Mouse (Mus musculus) cortical plate, adult 2 months (tissue): ENCODE data around the gene Dupd1. TPM values are rescaled to one million over a fixed set of nuclear protein-coding genes. Genes with fewer than 3 reads are reported as not detected.

Source experiments
- H3K27ac ChIP-seq: fragments of 200-500 bp; 2 replicates; pipeline ENCODE4 v1.5.1; 2012; ENCODE audit warnings: low read length, control low read depth, inconsistent platforms; ENCODE audit not compliant: insufficient read depth
- H3K4me1 ChIP-seq: fragments of 200-500 bp; 2 replicates; pipeline ENCODE4 v1.6.1; 2011; ENCODE audit warnings: low read length; ENCODE audit not compliant: control insufficient read depth, insufficient read depth
- H3K4me3 ChIP-seq: fragments of 200-500 bp; 2 replicates; pipeline ENCODE4 v1.5.1; 2011; ENCODE audit warnings: mild to moderate bottlenecking, low read length, control low read depth; ENCODE audit not compliant: insufficient read depth
- CTCF ChIP-seq: fragments of 200-500 bp; IDR thresholded peaks from 2 replicates; pipeline ENCODE4 v1.5.1; 2011; ENCODE audit warnings: mild to moderate bottlenecking, control low read depth, low read length; ENCODE audit not compliant: insufficient read depth; ENCODE audit errors: extremely low read depth
- POLR2A ChIP-seq: fragments of 200-500 bp; IDR thresholded peaks from 2 replicates; pipeline ENCODE4 v1.6.1; 2011; ENCODE audit warnings: mild to moderate bottlenecking, low read length, control low read depth; ENCODE audit not compliant: insufficient read depth; ENCODE audit errors: extremely low read depth
- polyA plus RNA-seq: library from polyadenylated mRNA; depleted of rRNA; stranded (reverse); fragments of >200 nt; gene quantifications from 2 replicates; pipeline ENCODE4 v1.2.3, GENCODE M21; 2012; rRNA removed

The Dupd1 gene
- 0.08 and 0.17 TPM in 2 replicates for polyA plus RNA-seq

DNA sequence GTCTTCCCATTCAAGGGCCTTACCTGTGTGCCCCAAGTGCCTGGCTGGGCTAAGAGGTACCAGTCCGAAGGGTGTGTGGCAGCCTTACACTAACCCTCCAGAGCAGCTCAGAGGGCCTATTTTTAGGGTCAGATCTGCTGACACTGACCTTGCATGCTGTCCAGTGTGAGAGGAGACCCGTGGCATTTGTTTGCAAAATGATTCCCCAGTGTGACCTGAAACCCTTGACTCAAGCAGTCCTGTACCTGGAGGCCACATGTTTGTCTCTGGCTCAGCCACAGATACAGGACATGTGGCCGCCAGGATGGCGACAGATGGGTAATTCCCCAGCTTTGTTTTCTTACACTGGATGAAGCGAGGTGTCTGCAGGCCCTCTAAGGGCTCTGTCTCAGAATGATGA lies at the start of gene Dupd1:
Dupd1 (minus strand) TSS at position 91 of the 400 bp plus-strand sequence.
- no peak for TF ChIP-seq CTCF
- no peak for TF ChIP-seq POLR2A
- H3K4me1 ChIP-seq = 0 out of 2 replicates have a peak, but pooled peaks cover 2% of the 10 kb centered on the region
- no peak within 1 kb of the TSS for H3K27ac ChIP-seq
- H3K4me3 ChIP-seq = no peak within 1 kb of the TSS

DNA sequence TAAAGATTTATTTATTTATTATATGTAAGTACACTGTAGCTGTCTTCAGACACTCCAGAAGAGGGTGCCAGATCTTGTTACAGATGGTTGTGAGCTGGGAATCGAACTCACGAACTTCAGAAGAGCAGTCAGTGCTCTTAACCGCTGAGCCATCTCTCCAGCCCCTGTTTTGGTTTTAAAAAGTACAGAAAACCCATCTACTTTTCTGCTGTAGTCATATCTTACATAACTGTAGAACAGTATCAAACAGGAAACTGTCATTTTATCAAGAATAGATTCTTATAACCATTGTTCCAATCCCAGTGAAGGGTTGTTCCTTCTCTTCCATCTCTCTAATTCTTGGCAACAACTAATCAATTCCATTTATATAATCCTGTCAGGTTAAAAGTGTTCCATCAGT lies 49.4 kb upstream of the Dupd1 start:
- TF ChIP-seq CTCF (no peak), POLR2A (no peak)
- H3K27ac ChIP-seq = no peak overlapping the region
- H3K4me1 ChIP-seq = peaks cover 10% of the 10 kb centered on the region
- no peak overlapping the region for H3K4me3 ChIP-seq

DNA sequence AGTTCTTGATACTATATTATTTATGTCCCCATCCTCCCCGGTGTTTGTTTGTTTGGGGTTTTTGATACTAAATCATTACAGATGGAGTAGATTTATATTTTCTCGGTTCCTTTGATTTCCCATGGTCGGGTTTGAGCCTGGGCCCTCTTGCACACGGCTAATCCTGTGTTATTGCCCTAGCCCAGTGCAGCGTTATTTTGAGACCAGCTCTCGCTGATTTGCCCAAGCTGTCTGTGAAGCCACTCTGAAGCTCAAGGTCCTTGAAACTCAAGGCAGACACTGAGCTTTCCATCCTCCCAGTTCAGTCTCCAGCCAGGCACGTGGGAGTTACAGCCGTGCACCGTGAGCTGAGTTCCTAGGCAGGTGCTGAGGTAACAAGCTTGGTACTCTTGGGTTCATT lies 47.2 kb upstream of the Dupd1 start:
- TF ChIP-seq POLR2A (no peak), CTCF (no peak)
- H3K4me1 ChIP-seq = peaks cover 9% of the 10 kb centered on the region
- no peak overlapping the region for H3K27ac ChIP-seq
- H3K4me3 ChIP-seq = no peak overlapping the region

DNA sequence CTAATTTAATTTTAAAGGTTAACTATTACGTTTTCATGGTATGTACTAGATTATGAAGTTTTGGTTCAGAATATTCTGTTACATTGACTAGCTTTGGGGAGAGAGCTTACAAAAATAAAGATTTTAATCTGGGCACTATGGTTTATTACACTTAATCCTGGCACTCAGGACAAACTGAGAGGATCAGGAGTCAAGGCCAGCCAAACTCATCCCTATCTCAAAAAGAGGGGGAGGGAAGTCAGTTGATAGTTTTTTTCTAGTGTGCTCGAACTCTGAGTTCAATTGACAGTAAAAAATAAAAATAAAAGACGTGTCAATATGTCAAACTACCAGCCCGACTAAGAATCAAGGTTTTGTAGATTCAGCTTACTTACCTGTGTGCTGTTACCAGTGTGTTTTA lies 39.0 kb upstream of the Dupd1 start:
- Histone ChIP-seq H3K4me3 (no peak overlapping the region), H3K4me1 (peaks cover 9% of the 10 kb centered on the region), H3K27ac (no peak overlapping the region)
- TF ChIP-seq CTCF = no peak
- no peak for TF ChIP-seq POLR2A

DNA sequence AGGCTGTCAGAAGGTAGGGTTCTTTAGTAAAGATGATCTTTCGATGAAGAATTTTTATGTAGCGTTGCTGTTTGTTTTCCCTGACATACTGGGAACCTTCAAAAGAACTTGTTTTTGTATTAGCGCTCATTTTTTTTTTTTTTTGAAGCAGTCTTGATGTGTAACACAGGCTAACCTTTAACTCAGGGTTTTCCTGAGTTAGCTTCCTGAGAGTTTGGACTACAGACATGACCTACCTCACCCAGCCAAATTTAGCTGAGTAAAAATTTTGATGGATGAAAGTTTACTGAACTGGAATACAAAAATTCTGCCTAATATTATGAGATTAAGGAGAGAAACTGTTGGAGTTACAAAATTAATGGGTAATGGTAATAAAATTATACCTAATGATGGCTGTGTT lies 38.0 kb upstream of the Dupd1 start:
- Histone ChIP-seq H3K4me1 (peaks cover 7% of the 10 kb centered on the region), H3K4me3 (no peak overlapping the region), H3K27ac (no peak overlapping the region)
- no peak for TF ChIP-seq CTCF
- TF ChIP-seq POLR2A = no peak

DNA sequence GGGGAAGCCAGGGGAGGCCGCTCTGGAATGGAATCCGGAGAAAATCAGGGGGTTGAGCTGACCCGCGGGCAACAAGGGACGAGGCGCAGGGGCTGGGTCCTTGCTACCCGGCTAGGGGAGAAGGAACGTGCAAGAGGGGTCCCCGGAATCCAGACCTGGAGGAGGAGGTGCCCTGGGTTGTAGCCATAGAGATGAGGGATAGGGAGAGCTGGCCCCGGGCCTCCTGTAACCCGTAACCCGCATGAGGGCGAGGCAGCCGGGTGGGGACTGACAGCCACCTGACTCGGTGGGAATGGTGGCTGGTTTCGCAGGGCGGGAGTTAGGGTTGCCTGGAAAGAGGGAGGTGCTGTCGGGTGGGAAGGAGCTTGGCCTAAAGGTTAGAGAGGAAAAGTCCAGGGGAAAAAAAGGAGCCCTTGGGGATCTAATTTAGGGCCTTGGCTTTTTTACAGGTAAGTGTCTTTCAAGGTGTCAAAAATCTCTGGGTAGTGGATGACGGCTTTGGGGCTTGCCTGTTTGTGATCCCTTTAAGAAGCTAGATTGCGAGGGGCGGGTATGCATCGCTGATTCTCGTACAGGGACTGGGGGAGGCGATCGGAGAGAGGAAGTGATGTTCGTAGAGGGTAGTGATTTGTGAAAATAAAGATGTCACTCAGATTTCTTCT lies 36.6 kb upstream of the Dupd1 start, which contains the start of gene Dusp13:
Dusp13 (minus strand) TSS at position 301 of the 662 bp plus-strand sequence.
- Histone ChIP-seq H3K4me1 (peaks cover 6% of the 10 kb centered on the region), H3K27ac (peak within 1 kb of the TSS; percentile 73), H3K4me3 (peak within 1 kb of the TSS; percentile 73)
- TF ChIP-seq POLR2A (peak; percentile 53), CTCF (no peak)

DNA sequence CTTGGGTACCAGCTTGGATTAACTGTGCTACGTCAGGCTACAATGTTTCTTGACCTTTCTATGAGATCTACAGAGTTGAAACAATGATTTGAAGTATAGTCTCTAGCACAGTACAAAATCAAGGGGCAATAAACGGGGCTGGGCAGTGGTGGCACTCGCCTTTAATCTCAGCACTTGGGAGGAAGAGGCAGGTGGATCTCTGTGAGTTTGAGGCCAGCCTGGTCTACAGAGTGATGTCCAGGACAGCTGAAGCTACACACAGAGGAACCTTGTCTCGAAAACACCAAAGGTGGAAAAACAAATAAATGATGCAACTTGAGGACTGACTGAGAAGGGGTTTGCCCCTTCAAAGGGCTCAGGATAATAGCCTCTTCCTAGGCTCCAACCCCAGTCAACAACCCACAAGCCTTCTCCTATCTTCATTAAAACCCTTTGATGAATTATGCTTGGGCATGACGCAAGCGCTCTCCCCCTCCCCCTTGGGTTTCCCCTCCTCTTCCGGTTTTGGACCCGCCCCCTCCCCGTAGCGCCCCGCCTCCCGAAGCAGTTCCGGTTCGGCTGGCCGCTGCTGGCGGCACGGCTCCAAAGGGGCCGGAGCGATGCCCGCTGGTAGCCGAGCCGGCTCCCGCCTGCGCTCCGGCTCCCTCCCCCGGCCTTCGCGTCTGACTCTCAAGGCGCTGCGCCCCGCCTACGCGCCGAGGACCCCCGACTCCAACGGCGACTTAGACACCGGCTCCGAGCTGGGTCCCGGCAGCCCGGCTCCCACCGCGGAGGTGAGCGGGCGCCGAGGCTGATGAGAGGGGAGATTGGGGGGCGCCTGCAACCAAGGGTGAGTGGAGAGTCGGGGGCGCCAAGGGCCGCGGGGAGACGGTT lies 35.9 kb upstream of the Dupd1 start, which contains the start of gene Samd8:
Samd8 (plus strand) TSS at position 524 of the 873 bp plus-strand sequence.
- peak within 1 kb of the TSS; percentile 73 for H3K27ac ChIP-seq
- H3K4me1 ChIP-seq = peaks cover 6% of the 10 kb centered on the region
- TF ChIP-seq CTCF (no peak), POLR2A (peak; percentile 50; the same call in 1 of the 2 replicates)
- H3K4me3 ChIP-seq = peak within 1 kb of the TSS; percentile 73

DNA sequence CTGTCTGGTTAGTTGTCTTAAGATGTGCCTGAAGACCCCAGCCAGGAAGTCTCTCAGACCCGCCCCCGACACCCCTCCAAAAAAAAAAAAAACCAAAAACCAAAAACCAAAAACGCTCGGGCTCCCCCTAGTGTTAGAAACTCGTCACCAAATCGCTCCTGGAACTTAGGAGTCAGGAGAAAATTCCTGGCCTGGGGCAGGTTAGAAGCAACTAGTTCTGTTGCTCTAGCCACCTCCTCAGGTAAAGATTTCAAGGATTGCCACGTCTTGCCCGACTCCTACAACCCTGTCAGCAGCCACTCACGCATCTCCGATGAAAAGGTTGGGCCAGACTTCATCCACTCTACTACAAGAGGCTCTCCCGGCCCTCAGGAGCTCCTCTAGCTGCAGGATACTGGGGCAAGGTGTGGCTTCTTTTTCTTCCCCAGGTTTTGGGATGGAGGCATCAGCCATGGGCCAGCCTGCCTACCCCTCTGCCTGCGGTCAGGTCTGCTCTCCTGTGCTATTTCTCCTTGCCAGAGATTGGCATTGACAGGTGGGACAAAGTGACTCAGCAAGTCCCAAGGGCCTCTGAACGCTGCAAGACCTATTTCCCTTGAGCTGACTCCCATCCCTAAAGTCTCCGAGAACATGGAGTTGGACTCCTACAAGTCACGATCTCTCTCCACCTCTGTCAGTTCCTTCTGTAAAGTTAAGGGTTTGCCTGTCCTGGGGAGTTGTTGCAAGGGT lies 33.9 kb upstream of the Dupd1 start:
- Histone ChIP-seq H3K4me3 (no peak overlapping the region), H3K27ac (no peak overlapping the region), H3K4me1 (peaks cover 2% of the 10 kb centered on the region)
- TF ChIP-seq POLR2A = no peak
- TF ChIP-seq CTCF = peak; percentile 32; the same call in 1 of the 2 replicates
